Mouse (Mus musculus): ENCODE measurements at regions not wholly inside any gene's neighbourhood (a gene's known extent, or its start where the extent isn't known, plus 50 kb on each side); places are given as distances from the start of the nearest gene placed in this dataset.

DNA sequence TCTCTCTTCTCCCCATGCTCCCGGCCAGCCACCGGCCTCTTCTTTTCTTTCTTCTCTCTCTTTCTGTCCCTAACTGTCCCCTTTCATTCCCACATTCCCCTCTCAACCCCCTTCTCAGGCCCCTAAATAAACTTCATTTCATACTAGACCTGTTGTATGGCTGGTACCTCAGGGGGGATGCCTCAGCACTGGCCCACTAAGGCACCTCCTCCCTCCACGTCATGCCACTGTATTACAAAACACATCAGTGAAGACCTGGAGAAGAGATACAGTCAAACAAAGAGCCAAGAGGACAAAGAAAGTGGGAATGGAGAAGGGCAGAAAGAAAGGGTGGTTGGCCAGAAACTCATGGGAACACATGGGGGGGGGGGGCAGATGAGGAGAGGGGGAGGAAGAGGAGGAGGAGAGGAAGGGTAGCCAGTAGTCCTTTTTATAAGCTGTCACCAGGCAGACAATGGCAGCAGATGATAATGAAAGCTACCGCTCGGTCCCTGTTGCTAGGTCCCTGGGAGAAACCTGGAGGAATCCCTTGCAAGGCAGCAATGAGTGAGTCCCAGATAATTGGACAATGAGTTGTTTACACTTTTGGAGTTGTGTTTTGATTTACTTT is 224.5 kb upstream of the Pfn2 start:
- no peak for DNase-seq (ENCODE audit: low spot score in 2 of 2)

GRCm38 (mm10) chr3:58089344-58090139 is 241.7 kb upstream of the Pfn2 start:
- DNase-seq (ENCODE audit: low spot score in 2 of 2) = no peak

- DNase-seq (ENCODE audit: low spot score in 2 of 2) = no peak
Observed at GRCm38 (mm10) chr3:58090396-58090795, 242.5 kb upstream of the Pfn2 start.

DNA sequence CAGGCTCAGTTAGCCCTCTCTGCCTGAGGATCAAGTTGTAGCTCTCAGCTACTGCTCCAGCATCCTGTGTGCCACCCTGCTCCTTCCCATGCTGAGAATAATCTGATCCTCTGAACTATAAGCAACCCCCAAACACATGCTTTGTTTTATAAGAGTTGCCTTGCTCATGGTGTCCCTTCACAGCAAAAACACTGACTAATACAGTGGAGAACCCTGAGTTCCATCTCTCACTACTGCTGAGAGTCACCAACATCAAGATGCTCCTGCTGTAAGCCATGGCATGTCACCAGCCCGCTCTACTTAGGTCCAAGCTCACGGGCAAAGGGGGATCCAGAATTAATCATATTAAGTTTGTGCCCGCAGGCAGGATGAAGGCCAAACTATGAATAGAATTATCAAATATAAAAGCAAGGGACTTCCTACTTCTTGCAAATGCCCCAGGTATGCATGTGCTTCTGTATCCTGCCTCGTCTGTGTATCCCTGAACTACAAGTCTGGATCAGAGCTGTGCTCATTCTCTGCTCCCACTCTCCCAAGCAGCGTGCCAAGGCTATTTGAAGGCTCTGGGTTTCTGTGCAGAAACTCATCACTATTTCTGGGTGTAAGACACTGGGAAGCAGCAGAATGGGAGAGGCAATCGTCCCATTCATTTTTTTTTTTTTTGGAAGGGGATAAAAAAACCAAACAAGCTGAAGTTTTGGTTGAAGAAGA is 243.7 kb upstream of the Pfn2 start:
- DNase-seq (ENCODE audit: low spot score in 2 of 2) = no peak

GRCm38 (mm10) chr3:58110911-58111476 is 263.1 kb upstream of the Pfn2 start:
- no peak for DNase-seq (ENCODE audit: low spot score in 2 of 2)

DNA sequence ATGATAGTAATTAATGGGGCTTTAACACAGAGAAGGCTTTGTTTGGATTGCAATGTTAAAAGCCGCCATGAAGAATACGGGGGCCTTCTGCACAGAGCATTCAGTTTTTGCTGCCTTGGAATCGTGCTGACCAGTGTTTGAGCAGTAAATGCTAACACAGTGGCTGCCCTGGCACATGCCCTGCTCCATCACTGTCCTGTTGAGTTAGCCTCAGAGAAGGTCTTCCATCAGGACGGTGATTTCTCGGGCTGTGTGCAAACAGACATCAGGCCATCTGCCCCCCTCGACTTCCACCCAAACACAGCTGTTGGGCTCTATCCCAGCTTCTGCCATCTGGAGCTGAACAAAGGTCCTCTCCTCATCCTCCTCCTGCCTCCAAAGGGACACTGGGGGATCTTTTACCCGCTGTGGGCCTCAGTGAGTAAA is 264.6 kb upstream of the Pfn2 start:
- no peak for DNase-seq (ENCODE audit: low spot score in 2 of 2)

DNA sequence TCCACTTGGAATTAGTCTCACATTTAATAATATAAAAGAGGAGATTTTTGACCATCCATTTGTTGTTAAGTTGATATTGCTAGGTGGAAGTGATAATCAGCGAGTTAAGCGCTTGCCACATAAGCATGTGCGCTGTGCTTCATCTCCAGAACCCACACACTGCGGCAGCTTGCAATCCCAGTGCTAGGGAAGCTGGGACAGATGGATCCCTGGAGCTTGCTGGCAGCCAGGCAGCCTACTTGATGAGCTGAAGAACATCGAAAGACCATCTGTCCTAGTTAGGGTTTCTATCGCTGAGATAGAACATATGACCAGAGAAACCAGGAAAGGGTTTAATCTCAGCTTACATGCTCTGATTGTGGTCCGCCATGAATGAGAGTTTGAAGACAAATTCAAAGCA is 266.1 kb upstream of the Pfn2 start:
- no peak for DNase-seq (ENCODE audit: low spot score in 2 of 2)

- no peak for DNase-seq (ENCODE audit: low spot score in 2 of 2)
Observed at GRCm38 (mm10) chr3:58115511-58115910, 267.6 kb upstream of the Pfn2 start.

- no peak for DNase-seq (ENCODE audit: low spot score in 2 of 2)
Observed at GRCm38 (mm10) chr3:58116848-58117247, 269.0 kb upstream of the Pfn2 start.

DNA sequence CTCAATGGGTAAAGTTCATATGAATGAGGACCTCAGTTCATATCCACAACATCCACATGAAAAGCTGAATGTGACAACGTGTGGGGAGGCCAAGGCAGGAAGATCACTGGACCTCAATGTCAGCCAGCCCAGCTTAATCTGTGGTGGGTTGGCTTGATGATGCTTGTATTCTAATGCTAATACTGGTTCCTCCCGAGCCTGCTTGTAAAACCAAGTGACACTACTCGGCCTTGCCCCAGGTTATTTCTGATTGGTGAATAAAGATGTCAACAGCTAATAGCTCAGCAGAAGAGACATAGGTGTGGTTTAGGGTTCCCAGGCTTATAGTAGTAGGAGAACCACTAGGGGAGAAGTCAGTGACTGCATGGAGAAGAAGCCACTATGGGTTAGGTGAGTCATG is 272.2 kb upstream of the Pfn2 start:
- DNase-seq (ENCODE audit: low spot score in 2 of 2) = no peak

DNA sequence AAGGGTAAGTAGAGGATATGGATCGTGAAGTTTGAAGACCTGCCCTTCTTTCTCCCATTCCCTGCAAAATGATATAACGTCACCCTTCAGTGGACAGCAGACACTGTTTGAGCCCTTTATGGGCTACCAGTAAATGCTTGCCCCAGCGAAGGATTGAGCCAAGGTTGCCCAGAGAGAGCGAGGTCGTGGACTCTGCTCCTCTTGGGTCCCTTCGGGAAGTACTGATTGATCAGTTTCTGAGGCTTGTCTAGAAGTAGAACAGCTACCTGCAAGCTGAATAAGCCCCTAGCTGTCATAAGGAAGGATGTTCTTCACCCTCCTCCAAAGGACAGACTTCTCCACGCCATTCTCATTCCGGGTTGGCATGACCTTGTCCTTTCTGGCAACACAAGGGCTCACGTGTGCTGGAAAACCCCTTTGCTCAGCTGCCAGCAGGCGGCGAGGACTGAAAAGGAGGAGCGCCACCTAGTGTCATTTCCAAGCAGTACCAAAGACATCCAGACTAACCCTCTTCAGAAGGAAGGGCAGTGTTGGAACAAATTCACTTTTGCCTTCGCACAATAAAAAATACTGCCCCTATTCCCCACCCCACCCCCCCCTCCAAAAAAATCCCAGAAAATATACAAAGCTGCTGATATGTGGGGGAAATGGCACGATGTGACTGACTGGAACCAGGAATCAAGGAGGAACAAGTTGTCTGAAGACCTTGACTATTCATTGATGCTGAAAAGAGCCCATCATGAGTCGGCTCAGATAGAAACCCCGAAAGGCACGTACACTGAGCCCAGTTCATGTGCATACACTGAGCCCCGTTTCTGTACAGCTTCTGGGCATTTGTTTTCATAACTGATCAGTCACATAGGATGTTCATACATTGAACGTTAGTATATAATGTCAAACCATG is 274.8 kb upstream of the Pfn2 start:
- peak in 1 of 2 experiments; percentile 31 for DNase-seq (ENCODE audit: low spot score in 2 of 2)

- no peak for DNase-seq (ENCODE audit: low spot score in 2 of 2)
Observed at GRCm38 (mm10) chr3:58123396-58124077, 275.7 kb upstream of the Pfn2 start.

DNA sequence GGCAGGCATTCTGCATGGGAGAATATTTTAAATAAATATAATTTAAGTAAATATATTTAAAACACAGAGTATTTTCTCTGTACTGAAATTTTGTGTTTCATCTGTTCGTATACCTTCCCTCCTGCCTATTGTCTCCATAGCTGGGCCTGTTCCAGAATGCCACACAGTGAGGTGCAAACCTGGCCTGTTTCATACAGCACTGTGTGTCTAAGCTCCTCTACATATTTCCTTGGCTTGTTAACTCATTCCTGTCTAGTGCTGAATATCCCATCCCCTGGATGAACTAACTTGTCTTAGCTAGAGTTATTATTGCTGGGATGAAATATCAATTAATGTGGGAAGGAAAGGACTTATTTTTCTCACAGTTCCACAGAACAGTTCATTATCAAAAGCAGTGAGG is 277.0 kb upstream of the Pfn2 start:
- DNase-seq (ENCODE audit: low spot score in 2 of 2) = no peak

GRCm38 (mm10) chr3:58126996-58127395 is 279.1 kb upstream of the Pfn2 start:
- no peak for DNase-seq (ENCODE audit: low spot score in 2 of 2)

DNA sequence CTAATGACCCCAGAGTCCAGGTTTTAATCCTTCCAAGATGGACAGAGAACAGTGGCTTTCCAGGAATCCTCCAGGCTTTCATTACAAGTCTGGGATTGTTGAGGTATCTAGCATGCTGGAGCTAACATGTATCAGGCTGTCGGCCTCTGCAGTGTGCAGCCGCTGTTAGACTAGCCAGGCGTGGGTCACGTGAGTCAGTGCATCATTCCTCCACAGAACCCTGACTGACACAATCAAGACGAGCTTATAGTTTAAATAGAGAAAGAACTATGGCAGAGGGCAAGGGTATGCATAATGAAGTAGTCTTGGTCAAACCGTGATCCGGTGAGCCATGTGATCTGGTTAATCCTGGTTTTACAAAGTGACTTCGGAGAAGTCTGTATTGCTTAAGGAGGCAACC is 280.2 kb upstream of the Pfn2 start:
- no peak for DNase-seq (ENCODE audit: low spot score in 2 of 2)

DNA sequence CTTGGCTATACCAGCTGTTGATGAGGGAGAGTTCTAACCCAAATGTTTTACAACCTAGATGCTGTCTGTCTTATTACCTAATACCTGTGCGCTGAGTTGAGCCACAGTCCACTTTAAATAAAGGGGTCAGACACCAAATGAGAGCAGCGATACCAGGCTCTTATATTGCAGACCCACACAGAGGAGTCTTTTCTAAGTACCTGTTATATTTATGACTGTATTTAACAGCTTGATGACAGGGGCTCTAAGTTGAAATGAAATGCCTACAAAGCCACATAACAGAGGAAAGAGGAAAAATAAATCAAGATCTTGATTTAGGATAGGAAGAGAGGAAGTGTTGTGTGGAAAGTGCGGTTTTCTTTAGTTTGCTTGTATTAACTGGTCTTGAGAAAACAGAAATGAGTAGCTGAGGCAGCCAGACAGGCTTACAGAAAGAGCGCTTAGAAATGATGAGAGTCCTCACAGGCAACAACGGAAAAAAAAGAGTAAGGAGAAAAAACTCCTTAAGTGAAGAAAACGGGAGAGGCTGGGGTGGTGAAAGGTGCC is 281.6 kb upstream of the Pfn2 start:
- DNase-seq (ENCODE audit: low spot score in 2 of 2) = no peak

GRCm38 (mm10) chr3:58135607-58136365 is 278.7 kb upstream of the Tsc22d2 start:
- DNase-seq (ENCODE audit: low spot score in 2 of 2) = no peak

DNA sequence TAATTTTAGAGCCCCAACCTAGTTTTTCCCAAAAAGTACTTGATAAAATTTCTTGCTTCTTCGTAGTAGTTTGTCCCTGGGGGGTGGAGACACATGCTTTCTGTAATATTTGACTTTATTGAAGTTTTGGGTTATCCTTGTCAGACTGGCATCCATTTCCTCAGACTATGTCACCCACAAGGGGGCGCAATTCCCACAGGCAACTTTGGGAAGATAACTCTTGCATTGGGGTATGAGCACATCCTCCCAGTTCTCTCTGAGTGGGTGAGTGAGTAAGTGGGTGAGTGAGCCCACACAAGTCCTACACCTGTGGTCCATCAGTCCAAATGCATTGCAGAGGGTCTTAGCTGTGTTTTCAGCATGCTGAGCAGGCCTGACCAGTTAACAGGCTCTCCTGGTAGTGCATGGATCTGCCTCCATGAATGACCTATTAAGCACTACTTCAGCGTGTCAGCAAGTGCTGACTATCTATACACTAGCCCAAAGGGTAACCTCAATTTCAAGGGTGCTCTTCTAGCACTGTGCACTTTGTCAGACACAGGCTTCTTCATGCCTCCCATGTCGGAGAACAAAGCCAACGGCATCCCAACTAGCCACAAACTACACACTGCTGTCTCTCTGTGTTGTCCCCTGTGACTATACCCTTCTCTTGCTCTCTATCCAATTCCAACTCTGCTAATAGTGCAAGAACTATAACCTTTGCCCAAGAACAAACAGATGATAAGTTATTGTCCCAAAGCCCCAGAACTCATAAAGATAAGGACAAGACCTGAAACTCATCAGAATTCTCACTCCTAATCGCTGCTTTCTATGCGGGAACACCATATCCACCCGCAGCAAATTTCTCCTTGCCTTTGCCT is 275.6 kb upstream of the Tsc22d2 start:
- DNase-seq (ENCODE audit: low spot score in 2 of 2) = peak in 1 of 2 experiments; percentile 8

DNA sequence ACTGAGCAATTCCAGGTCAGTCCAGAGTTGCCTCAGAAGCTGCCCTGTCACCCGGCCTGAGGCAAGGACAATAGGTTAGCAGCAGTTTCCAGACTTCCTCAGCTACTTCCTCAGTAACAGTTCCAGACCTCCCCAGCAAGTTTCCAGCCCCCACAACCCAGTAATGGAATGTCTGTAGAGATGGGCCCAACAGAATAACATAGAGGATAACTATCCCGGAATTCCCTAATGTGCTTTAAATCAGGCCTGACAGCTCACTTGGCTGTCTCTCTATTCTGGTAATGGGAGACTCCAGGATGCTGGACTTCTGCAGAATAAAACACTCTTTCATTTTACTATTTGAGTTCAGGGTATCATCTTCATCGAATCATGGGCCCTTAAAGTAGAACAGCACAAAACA is 268.4 kb upstream of the Tsc22d2 start:
- no peak for DNase-seq (ENCODE audit: low spot score in 2 of 2)
